Mouse (Mus musculus) lung, postnatal 10 days (tissue): ENCODE data around the gene Lrrc32.

ENCODE experiments used
- DNase-seq: peaks from one replicate; pipeline ENCODE4 v3.0.0; 2021

Gene Lrrc32

GRCm38 (mm10) chr7:98489131-98489530, at the start of gene Lrrc32:
Gene Lrrc32, plus strand, starts transcription at chr7:98489283.
- DNase-seq: peak; percentile 32

DNA sequence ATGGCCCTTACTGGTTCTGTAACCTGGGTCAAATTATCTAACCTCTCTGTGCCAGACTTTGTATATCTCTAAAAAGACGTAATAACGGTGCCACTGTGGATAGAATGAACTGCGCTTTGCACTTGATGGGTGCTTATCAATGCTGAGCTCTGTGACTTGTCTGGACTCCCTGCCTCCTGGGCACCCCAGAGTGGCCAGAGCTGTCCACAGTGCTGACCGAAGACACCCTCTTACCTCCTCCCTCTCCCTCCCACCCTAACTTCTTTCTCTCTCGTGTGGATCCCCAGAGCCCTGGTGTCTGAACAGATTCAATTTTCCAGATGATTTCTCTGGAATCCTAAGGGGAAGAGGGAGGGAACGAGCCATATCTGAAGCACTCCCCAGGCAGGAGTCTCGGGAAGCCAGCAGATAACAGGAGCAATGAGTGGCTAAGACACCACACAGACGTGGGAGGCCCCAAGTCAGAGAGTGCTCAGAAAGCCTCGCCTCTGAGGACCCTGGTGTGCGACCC, 49.1 kb upstream of the Lrrc32 start, which contains the start of gene Gucy2d:
Gene Gucy2d (plus strand): TSS at position 461 of the 511 bp plus-strand sequence.
- DNase-seq: peak; percentile 33

DNA sequence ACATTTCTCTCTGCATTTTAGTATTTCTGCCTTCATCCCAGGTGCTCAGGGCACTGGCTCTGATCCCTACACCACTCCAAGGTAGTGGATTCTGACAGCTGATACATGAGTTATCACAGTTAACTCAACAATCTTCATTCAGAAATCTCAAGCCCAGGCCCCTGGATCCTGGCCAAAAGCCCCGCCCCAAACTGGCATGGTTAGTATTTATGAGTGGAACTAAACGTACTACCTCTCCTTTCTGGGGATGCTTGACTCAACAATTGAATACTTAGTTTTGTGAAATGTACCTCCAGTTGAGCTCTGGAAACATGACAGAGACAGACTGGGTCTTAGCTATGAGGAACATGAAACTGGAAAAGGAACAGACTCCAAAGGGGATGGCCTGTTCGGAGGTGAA, 42.2 kb upstream of the Lrrc32 start:
- DNase-seq: peak; percentile 21

- DNase-seq: peak; percentile 44
Observed at GRCm38 (mm10) chr7:98447585-98448308, 41.3 kb upstream of the Lrrc32 start.

DNA sequence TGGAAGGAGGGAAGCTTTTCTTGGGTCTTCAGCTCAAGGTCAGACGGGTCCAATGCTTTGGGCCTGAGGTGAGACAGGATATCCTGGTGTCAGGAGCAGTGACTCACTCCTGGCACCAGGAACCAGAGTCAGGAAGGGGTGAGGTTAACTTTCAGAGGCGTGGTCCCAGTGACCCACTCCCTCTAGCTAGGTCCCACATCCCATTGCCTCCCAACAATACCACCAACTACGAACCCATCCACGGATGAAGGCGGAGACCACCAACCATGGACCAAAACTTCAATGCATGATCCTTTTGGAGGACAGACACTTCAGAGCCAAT, 40.8 kb upstream of the Lrrc32 start:
- no peak for DNase-seq

DNA sequence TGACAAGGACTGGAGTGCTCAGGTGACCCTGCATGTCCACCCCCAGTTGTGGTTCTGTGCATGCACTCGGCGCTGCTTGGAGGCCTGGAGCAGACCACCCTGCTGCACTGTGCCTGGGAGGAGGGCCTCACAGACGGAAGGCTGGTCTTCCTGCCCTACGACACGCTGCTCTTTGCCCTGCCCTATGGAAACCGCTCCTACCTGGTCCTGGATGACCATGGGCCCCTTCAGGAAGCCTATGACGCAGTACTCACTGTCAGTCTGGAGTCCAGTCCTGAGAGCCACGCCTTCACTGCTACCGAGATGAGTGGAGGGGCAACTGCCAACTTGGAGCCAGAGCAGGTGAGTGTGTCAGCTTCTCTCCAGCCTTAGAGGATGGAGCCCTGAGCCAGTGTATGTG, 39.4 kb upstream of the Lrrc32 start:
- DNase-seq: no peak

- no peak for DNase-seq
Observed at GRCm38 (mm10) chr7:98454397-98455120, 34.5 kb upstream of the Lrrc32 start.

- DNase-seq: no peak
Observed at GRCm38 (mm10) chr7:98460319-98460718, 28.8 kb upstream of the Lrrc32 start.

DNA sequence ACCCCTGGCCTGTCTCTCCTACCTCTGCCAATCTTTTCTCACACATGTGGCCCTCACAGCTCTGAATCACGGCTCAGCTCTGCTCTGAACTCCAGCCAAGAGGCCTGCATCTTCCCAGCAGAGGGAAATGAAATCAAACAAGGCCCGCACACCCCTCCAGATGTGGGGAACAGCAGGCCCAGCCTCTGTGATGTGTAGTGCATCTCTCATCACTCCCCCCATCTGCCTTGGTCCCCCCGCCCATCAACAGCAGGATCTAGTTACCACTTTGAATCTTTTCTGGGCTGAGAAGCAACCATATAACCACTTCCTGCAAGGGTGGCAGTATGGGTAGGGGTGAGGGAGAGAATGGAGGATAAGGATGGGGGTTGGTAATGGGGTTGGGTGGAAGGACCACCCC, 20.0 kb upstream of the Lrrc32 start:
- no peak for DNase-seq

DNA sequence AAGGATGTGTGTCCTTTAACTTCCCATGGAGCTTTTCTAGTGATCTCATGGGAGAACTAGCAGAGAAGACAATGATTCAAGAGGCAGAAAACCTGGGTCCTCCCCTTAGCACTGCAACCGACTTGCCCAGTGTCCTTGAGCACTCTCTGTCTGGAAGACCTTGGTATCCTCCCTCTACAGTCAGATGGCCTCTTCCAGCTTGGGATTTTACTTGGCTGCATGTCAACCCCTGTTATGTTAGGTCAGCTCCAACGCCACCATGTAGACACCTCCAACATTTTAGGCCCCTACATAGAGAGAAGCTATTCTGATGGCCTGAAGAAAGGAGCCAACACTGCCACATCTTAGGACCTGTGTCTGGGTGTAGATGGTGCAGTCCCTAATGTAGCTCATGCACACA, 16.6 kb upstream of the Lrrc32 start:
- no peak for DNase-seq

DNA sequence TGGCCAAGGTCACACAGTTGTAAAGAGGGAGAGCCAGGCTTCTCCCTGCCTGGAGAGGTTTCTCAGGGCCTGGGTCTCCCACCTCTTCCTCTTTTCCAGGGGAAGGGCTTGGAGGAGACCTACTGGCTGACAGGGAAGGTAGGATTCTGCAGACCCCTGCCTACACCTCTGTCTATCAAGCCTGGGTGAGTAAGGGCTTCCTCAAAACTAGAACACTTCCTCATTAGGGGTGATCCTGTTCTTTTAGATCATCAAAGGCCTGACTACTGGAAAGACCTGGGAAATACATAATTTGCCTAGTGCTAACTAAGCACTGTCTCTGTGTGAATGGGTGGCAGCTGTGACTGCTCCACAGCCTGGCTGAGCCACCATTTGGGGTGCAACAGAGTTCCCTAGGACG, 14.5 kb upstream of the Lrrc32 start:
- DNase-seq: no peak

DNA sequence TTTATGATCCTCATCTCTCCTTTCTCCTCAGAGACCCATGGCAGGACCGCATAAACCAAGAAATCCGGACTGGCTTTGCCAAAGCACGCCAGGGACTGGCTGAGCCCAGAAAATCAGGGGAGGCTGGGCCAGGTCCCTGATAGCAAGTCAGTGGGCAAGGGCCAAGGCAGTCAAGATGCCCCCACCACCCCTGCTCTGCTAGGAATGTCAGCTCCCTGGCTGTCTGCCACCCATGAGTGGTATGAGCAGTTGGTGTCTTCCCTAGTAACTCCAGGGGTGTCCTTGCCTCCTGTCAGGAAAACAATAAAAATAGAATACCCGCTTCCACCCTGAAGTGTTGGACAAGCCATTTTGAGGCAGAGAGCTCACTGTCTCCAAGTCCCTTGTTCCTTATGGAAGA, 11.9 kb upstream of the Lrrc32 start:
- DNase-seq: no peak

DNA sequence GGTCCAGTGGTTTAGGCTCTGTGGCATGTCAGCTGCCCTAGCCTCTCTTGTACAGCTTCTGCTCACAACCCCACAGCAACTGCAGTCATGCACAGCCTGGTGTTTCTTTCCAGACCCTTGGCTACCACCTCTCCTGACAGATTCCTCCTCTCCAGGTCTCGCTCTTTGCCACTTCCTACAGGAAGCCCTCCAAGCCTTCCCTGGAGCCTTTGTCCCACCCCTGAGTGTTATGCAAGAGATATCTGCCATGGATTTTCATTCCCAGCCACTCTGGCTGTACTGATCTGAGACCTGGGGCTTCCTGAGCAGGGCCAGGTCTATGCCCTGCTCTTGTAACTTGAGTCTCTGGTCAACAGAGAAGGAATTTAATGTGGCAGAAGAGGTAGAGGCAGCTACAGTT, 8.6 kb upstream of the Lrrc32 start:
- no peak for DNase-seq

- DNase-seq: peak; percentile 90
Observed at GRCm38 (mm10) chr7:98481066-98481734, 7.9 kb upstream of the Lrrc32 start.

DNA sequence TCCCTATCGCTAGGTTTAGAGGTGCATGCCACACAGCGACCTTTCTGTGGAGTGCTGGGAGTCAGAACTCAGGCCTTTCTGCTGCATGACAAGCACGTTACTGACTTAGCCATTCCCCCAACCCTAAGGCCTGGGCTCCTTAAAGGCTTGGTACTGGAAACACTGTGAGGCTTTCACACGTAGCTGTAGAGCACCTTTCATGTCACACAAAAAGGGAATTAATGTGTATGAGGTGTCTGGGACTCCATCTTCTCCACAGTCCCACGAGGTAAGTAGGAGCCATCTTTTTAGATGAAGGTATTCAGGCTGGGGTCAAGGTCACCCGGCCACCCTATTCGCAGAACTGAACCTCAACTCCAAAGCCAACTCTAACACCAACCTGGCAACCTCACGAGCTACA, 7.2 kb upstream of the Lrrc32 start:
- no peak for DNase-seq

GRCm38 (mm10) chr7:98482551-98483267, 6.4 kb upstream of the Lrrc32 start:
- peak; percentile 74 for DNase-seq

- no peak for DNase-seq
Observed at GRCm38 (mm10) chr7:98483268-98483607, 5.8 kb upstream of the Lrrc32 start.

DNA sequence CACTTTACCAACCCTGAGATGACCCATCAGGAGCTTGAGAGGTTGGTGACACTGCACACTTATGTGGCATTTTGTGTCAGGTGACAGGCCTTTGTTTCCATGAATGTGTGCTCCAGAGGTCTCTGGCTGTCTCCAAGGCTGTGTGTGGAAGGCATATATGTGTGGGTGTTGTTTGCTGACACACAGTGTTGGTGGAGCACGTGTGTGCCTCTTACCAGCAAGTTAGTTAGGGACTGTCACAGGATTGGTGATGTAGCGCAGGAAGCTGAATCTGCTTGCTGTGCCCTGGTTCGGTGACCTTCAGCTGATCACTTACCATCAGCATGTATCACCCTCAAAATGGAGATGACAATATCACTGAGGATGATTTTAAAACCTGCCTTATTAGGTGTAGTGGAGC, 4.2 kb upstream of the Lrrc32 start:
- DNase-seq: no peak

- DNase-seq: no peak
Observed at GRCm38 (mm10) chr7:98485508-98485907, 3.6 kb upstream of the Lrrc32 start.

GRCm38 (mm10) chr7:98486471-98486917, 2.6 kb upstream of the Lrrc32 start:
- no peak for DNase-seq

DNA sequence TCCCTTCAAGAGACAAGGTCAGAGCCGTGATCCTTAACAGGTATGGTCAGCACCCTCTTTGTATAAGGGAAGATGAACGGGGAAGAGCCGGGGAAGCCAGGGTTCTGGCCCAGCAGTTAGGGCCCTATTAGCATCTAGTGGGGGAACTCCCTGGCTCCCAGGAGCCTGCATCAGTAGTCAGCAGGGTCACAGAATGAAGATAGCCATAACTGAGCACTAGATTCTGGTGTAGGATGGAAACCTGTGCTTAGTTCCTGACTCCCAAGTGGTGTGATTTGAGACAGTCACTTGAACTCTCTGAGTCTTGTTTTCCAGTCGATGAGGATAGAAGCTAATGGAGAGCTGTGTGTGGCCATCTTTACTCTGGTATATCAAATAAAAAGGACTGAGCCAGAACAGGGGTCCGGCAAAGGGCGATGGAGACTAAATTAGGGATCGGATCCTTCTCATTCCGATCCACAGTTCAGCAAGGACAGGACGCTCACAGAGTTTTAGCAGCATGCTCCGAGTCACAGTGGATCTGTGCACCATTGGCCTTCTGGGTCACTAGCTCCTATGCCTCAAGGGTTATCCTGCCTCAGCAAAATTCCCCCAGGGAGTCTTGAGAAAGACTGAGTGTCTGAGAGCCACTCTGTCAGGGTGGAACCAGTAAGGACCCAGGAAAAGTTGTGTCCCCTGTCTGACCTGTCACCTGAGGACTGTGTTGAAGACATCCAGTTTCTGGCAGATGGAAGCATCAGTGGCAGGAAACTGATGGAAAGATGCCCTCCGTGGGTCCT, 1.7 kb upstream of the Lrrc32 start:
- DNase-seq: no peak

GRCm38 (mm10) chr7:98488398-98489130, 519 bp upstream of the Lrrc32 start:
- peak; percentile 29 for DNase-seq
